Mouse (Mus musculus) heart, postnatal 14 days (tissue): ENCODE results near the gene Rnf126. TPM values are rescaled to one million over a fixed set of nuclear protein-coding genes. Genes with fewer than 3 reads are reported as not detected.

ENCODE experiments used
- DNase-seq, 2 experiments: peaks; one replicate each; pipeline ENCODE4 v3.0.0; 2021 to 2022
- intact Hi-C: fragments of 180-260 bp; cut with DNase I; formaldehyde crosslinking; loops from one replicate; pipeline ENCODE4 v1.15.1; 2025
- total RNA-seq, 2 experiments: library from RNA; stranded (reverse); gene quantifications; 2 replicates each; pipeline ENCODE4 v1.2.3; 2021

The Rnf126 gene
- total RNA-seq, 2 experiments from 2014 or later = 25.9 to 26.7 TPM

DNA sequence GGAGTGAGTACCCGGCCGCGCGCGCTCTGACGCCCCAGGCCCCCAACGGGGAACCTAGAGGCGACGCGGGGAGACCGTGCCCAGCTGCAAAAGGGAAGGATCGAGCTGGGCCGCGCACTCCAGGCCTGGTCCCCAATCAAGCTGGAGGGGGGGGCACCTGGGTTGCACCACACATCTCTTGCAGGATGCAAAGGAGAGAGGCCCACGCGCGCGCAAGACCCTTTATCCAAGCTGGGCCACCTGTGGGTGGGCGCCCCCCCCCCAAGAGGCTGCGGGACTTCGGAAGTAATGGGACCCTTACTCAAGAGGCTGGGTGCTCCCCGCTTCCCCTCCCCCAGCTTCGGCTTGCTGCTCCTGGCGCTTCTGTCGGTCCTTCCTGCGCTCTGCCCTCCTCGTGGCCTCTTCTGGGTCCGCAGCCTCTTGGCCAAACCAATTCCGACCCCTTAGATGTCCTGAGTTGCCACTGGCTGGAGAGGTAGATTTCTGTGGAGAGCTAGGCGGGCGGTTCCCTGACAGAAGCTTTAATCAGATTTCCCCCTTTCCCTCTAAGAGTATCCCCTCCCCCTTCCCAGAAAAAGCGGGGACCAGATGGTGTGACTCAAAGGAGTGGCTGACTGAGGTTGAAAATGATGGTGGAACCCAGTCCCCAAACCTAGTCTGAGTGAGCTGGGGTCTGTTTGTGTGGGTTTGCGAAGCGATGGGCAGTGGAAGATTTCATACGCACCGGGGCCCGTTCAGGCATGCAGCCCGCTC, 27.2 kb upstream of the Rnf126 start:
- DNase-seq = peak in 1 of 2 experiments; percentile 40
- intact Hi-C loops = loop anchor here (1.0 kb wide), 2 partner anchors 14 to 18 kb away; no protein-coding TSS in a partner anchor

DNA sequence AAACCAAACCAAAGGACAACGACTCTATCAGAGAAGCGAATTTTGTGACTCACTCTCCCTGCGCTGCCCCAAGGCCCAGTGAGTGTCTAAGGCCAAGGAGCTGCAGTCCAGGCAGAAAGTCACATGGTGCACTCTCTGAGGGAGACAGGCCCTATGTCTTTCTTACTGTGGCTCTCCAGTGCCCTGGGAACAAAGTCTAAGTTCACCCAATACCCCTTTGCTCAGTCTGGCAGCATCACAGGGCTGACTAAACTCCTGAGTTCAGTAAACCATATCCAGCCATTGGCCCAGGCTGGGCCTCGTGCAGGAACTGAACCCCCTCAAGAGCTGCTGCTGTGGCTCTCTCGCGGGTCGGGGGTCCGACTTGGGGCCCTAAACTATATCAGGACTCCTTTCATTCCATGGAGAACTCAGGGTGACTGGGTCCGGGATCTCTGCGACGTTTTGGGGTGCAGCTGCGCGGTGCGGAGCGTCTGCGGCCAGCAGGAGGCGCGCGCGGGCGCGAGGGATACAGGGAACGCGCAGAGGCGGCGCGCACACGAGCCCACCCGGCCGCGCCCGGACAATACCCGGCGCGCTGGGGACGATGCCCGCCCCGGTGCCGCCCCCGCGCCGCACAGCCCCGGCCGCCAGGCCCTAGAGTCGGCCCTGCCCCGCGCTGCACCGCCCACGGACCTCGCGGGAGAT, 26.4 kb upstream of the Rnf126 start, which contains the start of gene Palm:
TSS of gene Palm (plus strand) at position 522 of the 687 bp plus-strand sequence.
- DNase-seq = peak; percentile 90 to 91
- intact Hi-C loops = loop anchor here (1.0 kb wide), 1 partner anchor 19 kb away; no protein-coding TSS in a partner anchor

DNA sequence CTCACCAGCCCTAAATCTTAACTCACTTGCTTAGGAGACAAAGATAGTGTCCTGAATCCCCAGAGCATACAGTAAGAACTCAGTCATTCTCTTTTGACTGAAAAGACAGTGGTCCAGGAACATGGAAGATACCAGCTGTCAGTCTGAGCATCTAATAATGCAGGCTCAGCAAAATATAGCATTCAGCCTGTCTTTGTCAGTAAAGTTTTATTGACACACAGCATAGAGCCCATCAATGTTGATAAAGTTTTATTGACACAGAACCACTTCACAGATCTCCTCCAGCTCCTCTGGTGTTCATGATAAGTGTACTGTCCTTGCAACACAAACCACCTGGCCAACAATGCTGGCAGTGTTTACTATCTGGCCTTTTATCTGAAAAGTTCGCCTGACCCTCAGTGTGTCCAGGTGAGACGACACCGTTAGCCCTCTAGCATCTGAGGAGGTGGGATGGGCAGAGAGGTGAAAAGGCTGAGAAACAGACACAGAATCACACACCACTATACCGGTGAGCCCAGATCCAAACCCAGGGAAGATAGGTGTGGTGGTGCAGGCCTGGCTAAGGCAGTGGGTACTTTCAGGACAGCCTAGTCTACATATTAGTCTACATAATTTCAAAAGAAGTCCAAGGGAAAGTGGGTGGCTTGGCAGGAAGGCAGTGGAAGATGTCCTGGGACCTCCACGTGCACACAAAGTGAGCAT, 25.7 kb upstream of the Rnf126 start:
- no peak for DNase-seq
- intact Hi-C loops = loop anchor here (1.0 kb wide), 1 partner anchor 20 kb away; no protein-coding TSS in a partner anchor

DNA sequence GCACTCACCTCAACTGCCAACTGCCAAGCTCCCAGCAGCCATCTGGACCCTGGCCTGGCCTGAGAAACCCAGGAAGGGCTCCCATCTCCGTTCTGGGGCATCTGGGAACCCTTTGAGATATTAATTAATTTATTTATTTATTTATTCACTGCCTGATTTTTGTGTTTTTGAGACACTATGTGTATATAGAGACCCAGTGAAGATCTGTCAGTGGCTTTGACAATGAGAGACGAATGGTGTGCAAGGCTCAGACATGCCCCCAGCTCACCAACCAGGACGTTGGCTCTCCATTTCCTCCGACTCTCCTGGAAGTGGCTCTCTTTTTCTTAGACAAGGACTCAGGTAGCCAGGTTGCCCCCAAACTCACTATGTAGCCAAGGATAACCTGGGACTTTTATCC, 24.1 kb upstream of the Rnf126 start, which contains the start of gene Prss57:
TSS of gene Prss57 (minus strand) at position 101 of the 400 bp plus-strand sequence.
- DNase-seq = no peak
- intact Hi-C loops = no loop called here

DNA sequence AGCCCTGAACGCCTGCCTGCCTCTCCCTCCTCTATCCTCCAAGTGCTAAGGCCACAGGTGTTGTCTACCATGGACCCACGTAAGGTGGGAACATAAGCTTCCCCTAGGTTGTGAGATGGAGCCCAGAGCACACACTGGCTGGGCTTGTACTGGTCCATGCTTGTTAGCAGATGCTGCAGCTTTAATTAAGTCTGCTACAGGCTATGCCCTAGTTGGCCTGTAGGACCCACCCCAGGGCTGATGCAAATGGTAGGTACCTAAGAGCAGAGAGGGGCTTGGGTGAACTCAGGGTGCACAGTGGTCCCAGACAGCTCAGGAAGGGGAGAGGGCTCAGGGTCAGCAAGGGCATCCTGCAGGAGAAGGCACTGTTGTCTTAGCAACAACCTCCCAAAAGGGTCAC, 22.8 kb upstream of the Rnf126 start:
- intact Hi-C loops = loop anchor here (1.0 to 5.0 kb wide), 2 partner anchors 21 to 92 kb away; no protein-coding TSS in a partner anchor
- no peak for DNase-seq

DNA sequence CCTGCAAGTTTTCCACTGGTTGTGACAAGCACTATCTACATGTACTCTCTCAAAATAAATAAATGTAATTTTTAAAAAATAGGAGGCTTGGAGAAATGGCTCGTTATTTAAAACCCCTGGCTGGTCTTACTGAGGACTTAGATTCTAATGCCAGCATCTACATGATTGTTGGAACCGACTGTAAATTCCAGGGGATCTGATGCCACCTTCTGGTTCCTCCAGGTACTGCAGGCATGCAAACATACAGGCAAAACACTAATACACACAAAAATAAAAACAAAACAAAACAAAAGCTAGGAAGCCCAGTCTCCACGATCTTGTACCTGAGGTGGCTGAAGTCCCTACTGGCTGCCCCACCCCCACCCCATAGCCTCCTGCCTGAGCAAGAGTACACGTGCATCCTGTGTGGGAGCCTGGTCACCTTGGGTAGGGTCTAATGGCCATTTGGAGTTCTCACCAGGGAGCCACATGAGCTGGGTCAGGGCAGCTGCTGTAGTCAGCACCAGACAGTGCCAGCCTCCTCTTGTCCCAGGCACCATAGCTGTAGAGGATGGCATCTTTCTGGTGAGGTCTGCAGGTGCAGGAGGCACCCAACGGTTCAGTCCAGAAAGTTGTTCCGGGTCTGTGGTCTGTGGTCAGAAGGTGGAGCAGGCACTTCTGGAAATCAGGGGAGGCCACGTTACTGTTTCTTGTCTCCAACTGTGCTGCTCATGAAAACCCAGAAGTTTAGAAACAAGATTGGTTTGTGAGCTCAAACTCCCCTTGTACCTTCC, 21.8 kb upstream of the Rnf126 start:
- DNase-seq = peak; percentile 80 to 87
- intact Hi-C loops = loop anchor here (1.0 to 5.0 kb wide), 2 partner anchors 20 to 91 kb away; no protein-coding TSS in a partner anchor

DNA sequence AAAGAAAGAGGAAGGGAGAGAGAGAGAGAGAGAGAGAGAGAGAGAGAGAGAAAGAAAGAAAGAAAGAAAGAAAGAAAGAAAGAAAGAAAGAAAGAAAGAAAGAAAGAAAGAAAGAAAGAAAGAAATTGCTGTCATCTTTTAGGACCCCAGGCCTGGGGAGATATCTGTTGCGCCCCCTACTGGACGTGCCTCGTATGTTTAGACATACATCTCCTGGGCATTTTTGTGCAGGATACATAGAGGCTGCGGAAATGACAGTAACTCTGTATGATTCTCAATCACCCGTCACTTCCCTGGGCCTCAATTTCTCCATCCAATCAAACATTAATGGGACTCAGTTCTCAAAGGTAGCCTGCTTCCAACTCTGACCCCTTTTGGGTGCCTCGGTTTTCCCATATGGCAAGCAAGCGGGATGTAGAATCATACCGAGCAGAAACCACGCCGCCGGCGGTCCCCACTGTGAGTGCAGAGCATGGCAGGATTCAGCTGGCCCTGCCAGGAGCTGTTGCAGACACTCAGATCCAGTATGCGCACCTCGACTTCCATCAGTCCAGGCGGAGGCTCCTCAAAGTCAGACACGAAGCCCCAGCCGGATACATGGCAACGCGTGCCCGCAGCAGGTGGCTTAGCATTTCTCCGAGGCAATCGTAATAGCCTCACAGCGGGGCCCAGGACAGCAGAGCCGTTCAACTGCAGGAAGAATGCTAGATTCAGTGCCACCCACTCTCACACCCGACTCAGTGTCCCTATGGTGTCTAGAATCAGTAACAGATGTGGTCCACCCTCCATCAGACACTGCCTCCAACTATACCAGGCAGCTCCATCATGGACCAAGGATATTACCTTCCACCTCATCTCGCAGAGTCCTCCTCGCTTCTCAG, 17.4 kb upstream of the Rnf126 start:
- DNase-seq = no peak
- intact Hi-C loops = loop anchor here (5.0 kb wide), 1 partner anchor 33 kb away; no protein-coding TSS in a partner anchor

DNA sequence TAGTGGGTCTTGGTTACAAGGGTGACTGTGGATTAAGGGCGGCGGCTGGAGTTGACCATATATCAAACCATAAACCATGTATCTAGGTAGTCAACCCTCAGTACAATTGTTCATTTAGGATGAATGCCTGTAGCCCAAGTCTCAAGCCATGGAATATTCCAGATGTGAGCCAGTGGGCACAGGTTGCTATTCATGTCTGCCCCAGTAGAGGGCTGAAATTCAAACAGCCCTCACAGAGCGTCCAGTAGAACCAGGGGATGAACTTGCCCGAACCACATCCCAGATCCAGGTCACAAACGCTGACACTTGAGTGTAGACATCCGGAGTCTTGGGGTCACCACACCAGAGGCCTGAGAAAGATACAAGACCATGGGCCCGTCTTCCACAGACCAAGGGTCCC, 16.3 kb upstream of the Rnf126 start:
- intact Hi-C loops = loop anchor here (5.0 kb wide), 1 partner anchor 34 kb away; no protein-coding TSS in a partner anchor

DNA sequence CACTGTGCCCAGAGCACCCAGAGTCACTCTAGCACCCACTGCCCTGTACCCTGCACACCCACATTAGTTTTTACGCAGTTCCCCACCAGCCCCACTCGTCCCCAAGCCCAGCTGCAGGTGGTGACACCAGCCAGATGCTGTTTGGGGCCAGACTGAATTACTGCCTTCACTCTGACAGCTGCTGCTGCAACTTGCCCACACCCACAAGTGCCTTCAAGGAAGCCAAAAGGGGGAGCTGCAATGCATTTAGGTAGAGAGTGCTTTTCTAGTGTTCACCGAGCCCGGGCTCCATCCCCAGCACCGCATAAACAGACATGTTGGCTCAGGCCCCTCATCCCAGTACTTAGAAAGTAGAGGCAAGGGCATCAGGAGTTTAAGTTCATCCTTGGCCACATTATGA, 15.2 kb upstream of the Rnf126 start:
- DNase-seq = no peak
- intact Hi-C loops = loop anchor here (5.0 kb wide), 1 partner anchor 35 kb away; no protein-coding TSS in a partner anchor

More for the DNA sequence above, 16.3 kb upstream of the Rnf126 start:
- DNase-seq = no peak

DNA sequence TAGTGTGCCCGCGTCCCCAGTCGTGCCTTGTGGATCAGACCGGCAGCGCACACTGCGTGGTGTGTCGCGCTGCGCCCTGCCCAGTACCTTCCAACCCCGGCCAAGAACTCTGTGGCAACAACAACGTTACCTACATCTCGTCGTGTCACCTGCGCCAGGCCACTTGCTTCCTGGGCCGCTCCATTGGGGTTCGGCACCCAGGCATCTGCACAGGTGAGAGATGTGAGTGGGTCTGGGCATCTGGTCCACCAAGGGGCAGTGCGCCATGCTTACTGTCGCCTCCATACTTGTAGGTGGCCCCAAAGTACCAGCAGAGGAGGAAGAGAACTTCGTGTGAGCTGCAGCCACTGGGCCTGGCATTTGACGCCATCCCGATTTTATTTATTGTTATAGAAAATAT, 14.4 kb upstream of the Rnf126 start:
- intact Hi-C loops = loop anchor here (5.0 kb wide), 1 partner anchor 36 kb away; no protein-coding TSS in a partner anchor
- DNase-seq = no peak

DNA sequence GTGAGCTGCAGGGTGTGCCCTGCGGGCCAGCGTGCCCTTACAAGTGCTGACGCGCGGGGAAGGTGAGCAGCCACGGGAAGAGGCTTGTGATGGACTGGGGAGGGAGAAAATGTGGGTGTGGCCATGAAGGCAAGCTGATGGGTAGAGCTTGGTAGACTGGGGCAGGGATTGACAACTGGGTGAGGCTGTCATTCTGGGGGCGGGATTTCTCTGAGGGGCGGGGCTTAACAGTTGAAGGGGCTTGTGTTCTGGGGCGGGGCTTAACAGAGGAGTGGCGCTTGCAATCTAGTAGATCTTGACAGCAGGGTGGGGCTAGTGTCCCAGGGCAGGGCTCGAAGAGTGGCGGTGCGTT, 13.9 kb upstream of the Rnf126 start:
- no peak for DNase-seq
- intact Hi-C loops = loop anchor here (5.0 kb wide), 1 partner anchor 37 kb away; no protein-coding TSS in a partner anchor

DNA sequence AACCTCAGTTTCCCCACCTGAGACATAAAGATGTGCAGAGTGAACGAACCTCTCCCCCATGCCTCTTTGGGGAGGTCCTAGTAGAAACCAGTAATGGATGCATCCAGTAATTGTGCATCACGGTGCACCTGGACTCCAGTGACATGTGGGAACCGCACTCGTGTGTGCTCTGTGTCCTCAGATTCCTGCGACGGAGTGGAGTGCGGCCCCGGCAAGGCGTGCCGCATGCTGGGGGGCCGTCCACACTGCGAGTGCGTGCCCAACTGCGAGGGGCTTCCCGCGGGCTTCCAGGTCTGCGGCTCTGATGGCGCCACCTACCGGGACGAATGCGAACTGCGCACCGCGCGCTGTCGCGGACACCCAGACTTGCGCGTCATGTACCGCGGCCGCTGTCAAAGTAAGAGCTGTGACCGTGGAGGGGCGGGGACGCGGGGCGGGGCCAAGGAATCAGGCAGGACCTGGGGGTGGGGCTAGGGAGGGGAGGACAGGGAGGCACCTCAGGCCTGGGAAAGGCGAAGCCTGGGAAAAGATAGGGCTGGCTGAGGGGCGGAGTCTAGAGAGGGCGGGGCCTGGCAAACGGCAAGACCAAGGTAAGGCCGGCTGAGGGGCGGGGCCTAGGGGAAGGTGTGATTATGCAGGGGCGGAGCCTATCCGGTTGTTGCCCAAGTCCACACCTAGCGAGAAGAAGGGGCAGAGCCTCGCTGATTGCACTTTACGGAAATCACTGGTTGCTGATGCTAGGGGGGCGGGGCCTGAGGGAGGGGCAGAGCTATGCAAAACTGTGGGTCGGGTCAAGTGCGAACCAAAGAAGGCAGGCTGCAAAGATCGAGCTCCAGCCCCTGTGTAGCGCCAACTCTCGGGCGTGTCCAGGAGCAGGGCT, 13.3 kb upstream of the Rnf126 start:
- peak; percentile 93 to 96 for DNase-seq
- intact Hi-C loops = loop anchor here (5.0 kb wide), 2 partner anchors 37 to 73 kb away; no protein-coding TSS in a partner anchor

DNA sequence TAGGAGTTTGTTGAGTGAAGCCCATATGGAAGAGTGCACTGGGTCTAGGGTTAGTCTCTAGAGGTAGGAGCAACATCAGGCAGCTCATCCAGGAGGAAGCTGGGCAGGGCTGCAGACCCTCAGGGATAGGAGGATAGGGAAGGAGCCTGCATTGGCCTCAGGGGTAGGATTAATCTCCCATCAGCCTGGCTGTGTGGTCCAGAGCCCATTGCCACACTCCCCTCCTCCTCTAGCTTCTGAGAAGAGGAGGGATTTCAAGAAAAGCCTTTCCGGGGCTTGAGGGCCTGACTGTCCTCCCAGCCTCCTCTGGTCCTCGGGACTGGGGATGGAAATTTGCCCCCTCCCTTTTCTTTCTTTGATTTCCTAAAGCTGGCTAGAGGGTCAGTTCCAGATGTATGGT, 12.4 kb upstream of the Rnf126 start:
- intact Hi-C loops = loop anchor here (5.0 kb wide), 1 partner anchor 72 kb away; no protein-coding TSS in a partner anchor
- no peak for DNase-seq

DNA sequence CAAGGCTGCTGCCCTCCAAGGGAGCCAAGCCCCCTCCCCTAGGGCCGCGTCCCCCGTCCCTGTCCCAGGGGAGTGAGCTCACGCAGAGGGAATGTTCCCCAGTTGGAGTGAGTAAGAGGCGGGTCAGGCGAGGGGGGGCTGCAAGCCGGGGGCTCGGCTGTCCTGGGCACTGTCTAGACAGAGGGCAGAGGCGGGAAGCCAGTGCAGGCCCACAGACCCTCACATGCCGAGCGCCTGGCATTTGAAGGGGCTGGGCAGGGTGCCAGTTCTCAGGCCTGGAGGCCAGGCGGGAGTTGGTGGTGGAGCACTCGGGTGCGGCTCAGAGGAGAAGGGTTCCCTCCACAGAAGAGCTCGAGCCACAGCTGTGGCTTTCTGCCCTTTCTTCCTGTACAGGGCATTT, 11.3 kb upstream of the Rnf126 start:
- intact Hi-C loops = loop anchor here (5.0 kb wide), 1 partner anchor 71 kb away; no protein-coding TSS in a partner anchor
- peak; percentile 53 to 63 for DNase-seq

DNA sequence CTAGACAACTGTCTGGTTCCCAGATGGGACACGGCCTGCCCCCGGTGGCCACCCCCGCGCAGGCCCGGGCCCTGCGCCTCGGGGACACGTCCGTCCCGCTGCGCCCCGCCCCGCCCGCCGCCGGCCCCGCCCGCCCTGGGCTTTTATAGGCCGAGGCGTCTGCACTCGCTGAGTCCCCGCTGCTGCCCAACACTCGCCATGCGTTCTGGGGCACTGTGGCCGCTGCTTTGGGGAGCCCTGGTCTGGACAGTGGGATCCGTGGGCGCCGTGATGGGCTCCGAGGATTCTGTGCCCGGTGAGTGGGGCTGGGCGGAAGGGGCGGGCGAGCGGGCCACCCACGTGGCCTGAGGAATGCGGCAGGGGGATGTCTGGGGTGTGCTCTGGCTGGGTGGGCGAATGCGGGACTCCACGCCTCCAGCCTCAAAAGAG, 10.4 kb upstream of the Rnf126 start, which contains the start of gene Fstl3:
TSS of gene Fstl3 (plus strand) at position 170 of the 429 bp plus-strand sequence.
- peak in 1 of 2 experiments; percentile 45 for DNase-seq
- intact Hi-C loops = loop anchor here (5.0 kb wide), 1 partner anchor 70 kb away; no protein-coding TSS in a partner anchor

DNA sequence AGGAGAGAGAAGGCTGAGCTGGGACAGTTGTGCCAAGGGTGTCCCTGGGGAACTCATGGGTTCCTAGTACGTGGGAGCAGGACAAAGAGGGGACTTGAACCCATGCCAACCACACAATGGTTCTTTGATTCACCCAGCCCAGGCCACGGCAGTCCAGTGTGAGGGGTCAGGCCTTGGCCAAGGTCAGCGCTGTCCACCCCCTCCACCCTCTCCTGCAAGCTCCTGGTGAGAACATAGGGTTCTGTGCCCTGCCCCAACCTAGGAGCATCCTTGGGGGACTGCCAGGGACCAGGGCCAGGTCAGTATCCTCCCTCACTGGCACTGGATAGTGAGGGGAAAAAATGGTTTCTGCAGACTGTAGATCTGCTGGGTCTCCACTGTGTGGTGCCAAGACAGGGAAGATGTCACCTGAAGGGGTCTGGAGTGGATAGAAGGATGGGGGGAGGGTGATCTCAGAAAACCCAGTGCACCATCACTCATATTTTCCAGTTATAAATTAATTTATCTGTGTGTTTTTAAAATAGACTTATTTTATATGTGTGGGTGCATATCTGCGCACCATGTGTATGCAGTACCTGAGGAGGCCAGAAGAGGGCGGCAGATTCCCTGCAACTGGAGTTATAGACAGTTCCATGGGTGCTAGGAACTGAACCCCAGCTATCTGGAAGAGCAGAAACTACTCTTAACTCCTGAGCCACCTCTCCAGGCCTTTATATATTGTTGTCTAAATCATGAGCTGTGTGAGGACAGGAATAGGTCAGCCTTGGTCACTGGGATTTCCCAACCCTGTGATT, 7.9 kb upstream of the Rnf126 start:
- intact Hi-C loops = loop anchor here (5.0 kb wide), 1 partner anchor 67 kb away; no protein-coding TSS in a partner anchor
- DNase-seq = no peak
